Mouse (Mus musculus): Measurements from ENCODE around the gene Gp9.

The Gp9 gene

GRCm38 (mm10) chr6:87810713-87811669 is 33.1 kb downstream of the Gp9 start:
- peak; percentile 76 to 78 for DNase-seq

DNA sequence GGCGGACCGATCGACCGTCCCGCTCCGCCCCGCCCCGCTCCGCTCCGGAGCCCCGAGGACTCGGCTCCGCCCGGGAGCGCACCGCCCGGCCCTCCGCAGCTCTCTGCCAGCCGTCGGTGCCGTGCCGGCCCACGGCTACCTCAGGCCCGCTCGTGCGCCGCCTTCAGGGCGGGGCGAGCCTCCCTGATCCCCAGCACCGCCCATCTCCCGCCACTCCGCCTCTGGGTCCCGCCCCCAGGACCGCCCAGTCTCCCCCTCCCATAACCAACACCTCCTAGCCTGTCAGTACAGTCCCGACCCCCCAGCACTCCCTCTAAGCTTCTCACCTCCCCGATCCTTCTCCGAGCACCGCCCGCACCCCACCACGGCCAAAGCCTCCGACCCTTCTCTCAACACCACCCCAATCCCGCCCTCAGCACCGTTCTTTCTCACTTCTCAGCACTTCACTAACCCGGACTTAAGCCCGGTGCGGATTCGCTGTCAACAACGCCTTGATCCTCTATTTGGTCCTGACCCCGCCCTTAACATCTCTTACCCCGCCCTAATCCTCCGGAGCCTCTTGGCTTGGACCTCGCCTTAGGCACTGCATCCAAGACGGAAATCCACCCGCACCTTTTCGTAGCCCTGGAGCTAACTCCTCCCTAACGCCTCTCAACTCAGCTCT is 33.9 kb downstream of the Gp9 start, which contains the start of gene Rab43:
Gene Rab43, minus strand, starts transcription at position 490 of the 664 bp plus-strand sequence.
- peak; percentile 93 to 96 for DNase-seq

- DNase-seq = no peak
Measured at GRCm38 (mm10) chr6:87812656-87813055, 34.8 kb downstream of the Gp9 start.

GRCm38 (mm10) chr6:87814486-87814885 is 36.6 kb downstream of the Gp9 start:
- DNase-seq = no peak

GRCm38 (mm10) chr6:87820366-87820765 is 42.5 kb downstream of the Gp9 start:
- DNase-seq = no peak
